Mouse (Mus musculus) spleen, postnatal 4 days (tissue): ENCODE measurements around the gene Igsf3.
"Not testable (repeated sequence)": the region's sequence is repeated elsewhere in the genome, so short reads cannot be mapped to it uniquely, and the experiment has no call there.

Experiments
- DNase-seq, 2 experiments: peaks; one replicate each; pipeline ENCODE4 v3.0.0; 2022; ENCODE audit warnings: low spot score in 2 of 2

The Igsf3 gene

GRCm38 (mm10) chr3:101404620-101405415 is 27.9 kb downstream of the Igsf3 start:
- DNase-seq = no peak

GRCm38 (mm10) chr3:101405495-101405894 is 28.6 kb downstream of the Igsf3 start:
- DNase-seq = no peak

- no peak for DNase-seq
Observed at GRCm38 (mm10) chr3:101406097-101406496, 29.2 kb downstream of the Igsf3 start.

GRCm38 (mm10) chr3:101407568-101407967 is 30.7 kb downstream of the Igsf3 start:
- no peak for DNase-seq

GRCm38 (mm10) chr3:101408953-101409750 is 32.3 kb downstream of the Igsf3 start:
- no peak for DNase-seq

GRCm38 (mm10) chr3:101410202-101410601 is 33.3 kb downstream of the Igsf3 start:
- DNase-seq = no peak

GRCm38 (mm10) chr3:101410745-101411144 is 33.9 kb downstream of the Igsf3 start:
- DNase-seq = no peak

GRCm38 (mm10) chr3:101411626-101412025 is 34.7 kb downstream of the Igsf3 start:
- no peak for DNase-seq

- DNase-seq = no peak
Observed at GRCm38 (mm10) chr3:101412115-101412514, 35.2 kb downstream of the Igsf3 start.

GRCm38 (mm10) chr3:101413013-101413412 is 36.1 kb downstream of the Igsf3 start:
- DNase-seq = not testable (repeated sequence)

- no peak for DNase-seq
Observed at GRCm38 (mm10) chr3:101418740-101419652, 42.1 kb downstream of the Igsf3 start.

- DNase-seq = no peak
Observed at GRCm38 (mm10) chr3:101419653-101419994, 42.7 kb downstream of the Igsf3 start.

GRCm38 (mm10) chr3:101423188-101423587 is 46.3 kb downstream of the Igsf3 start:
- DNase-seq = no peak

- no peak for DNase-seq
Observed at GRCm38 (mm10) chr3:101424295-101424885, 47.5 kb downstream of the Igsf3 start.

GRCm38 (mm10) chr3:101429982-101430754 is 53.3 kb downstream of the Igsf3 start:
- DNase-seq = no peak

GRCm38 (mm10) chr3:101430755-101431115 is 53.9 kb downstream of the Igsf3 start:
- DNase-seq = no peak

GRCm38 (mm10) chr3:101435672-101436071 is 58.8 kb downstream of the Igsf3 start:
- DNase-seq = no peak

- DNase-seq = no peak
Observed at GRCm38 (mm10) chr3:101436469-101436868, 59.6 kb downstream of the Igsf3 start.

GRCm38 (mm10) chr3:101437021-101437563 is 60.2 kb downstream of the Igsf3 start:
- no peak for DNase-seq

- no peak for DNase-seq
Observed at GRCm38 (mm10) chr3:101443265-101443881, 66.5 kb downstream of the Igsf3 start.
